Mouse (Mus musculus): ENCODE measurements around the gene Adra1d.

Gene Adra1d

GRCm38 (mm10) chr2:131539780-131540179 lies 22.3 kb downstream of the Adra1d start:
- DNase-seq (ENCODE audit: low spot score), result no peak

GRCm38 (mm10) chr2:131538341-131538740 lies 23.7 kb downstream of the Adra1d start:
- peak; percentile 65 for DNase-seq (ENCODE audit: low spot score)

GRCm38 (mm10) chr2:131535168-131535567 lies 26.9 kb downstream of the Adra1d start:
- no peak for DNase-seq (ENCODE audit: low spot score)

- DNase-seq (ENCODE audit: low spot score), result no peak
Observed at GRCm38 (mm10) chr2:131531271-131531670, 30.8 kb downstream of the Adra1d start.

GRCm38 (mm10) chr2:131530623-131531008 lies 31.5 kb downstream of the Adra1d start:
- DNase-seq (ENCODE audit: low spot score), result peak; percentile 41

- peak; percentile 47 for DNase-seq (ENCODE audit: low spot score)
Observed at GRCm38 (mm10) chr2:131529898-131530622, 32.0 kb downstream of the Adra1d start.

- no peak for DNase-seq (ENCODE audit: low spot score)
Observed at GRCm38 (mm10) chr2:131527061-131527460, 35.0 kb downstream of the Adra1d start.

- no peak for DNase-seq (ENCODE audit: low spot score)
Observed at GRCm38 (mm10) chr2:131520743-131521142, 41.3 kb downstream of the Adra1d start.

- DNase-seq (ENCODE audit: low spot score), result no peak
Observed at GRCm38 (mm10) chr2:131518790-131519189, 43.3 kb downstream of the Adra1d start.

GRCm38 (mm10) chr2:131517550-131517949 lies 44.5 kb downstream of the Adra1d start:
- DNase-seq (ENCODE audit: low spot score), result no peak

GRCm38 (mm10) chr2:131514055-131514621 lies 47.9 kb downstream of the Adra1d start:
- DNase-seq (ENCODE audit: low spot score), result no peak

GRCm38 (mm10) chr2:131513477-131513876 lies 48.6 kb downstream of the Adra1d start:
- DNase-seq (ENCODE audit: low spot score), result no peak

GRCm38 (mm10) chr2:131510531-131510930 lies 51.6 kb downstream of the Adra1d start:
- no peak for DNase-seq (ENCODE audit: low spot score)

- DNase-seq (ENCODE audit: low spot score), result peak; percentile 42
Observed at GRCm38 (mm10) chr2:131509671-131510313, 52.3 kb downstream of the Adra1d start.

GRCm38 (mm10) chr2:131508501-131508900 lies 53.6 kb downstream of the Adra1d start:
- DNase-seq (ENCODE audit: low spot score), result no peak

- no peak for DNase-seq (ENCODE audit: low spot score)
Observed at GRCm38 (mm10) chr2:131506358-131506757, 55.7 kb downstream of the Adra1d start.

- no peak for DNase-seq (ENCODE audit: low spot score)
Observed at GRCm38 (mm10) chr2:131505431-131505830, 56.7 kb downstream of the Adra1d start.

- no peak for DNase-seq (ENCODE audit: low spot score)
Observed at GRCm38 (mm10) chr2:131502561-131502960, 59.5 kb downstream of the Adra1d start.

GRCm38 (mm10) chr2:131501886-131502285 lies 60.2 kb downstream of the Adra1d start:
- DNase-seq (ENCODE audit: low spot score), result no peak

GRCm38 (mm10) chr2:131499290-131499845 lies 62.7 kb downstream of the Adra1d start:
- DNase-seq (ENCODE audit: low spot score), result no peak

- no peak for DNase-seq (ENCODE audit: low spot score)
Observed at GRCm38 (mm10) chr2:131498219-131498618, 63.9 kb downstream of the Adra1d start.

GRCm38 (mm10) chr2:131497224-131497856 lies 64.7 kb downstream of the Adra1d start:
- DNase-seq (ENCODE audit: low spot score), result no peak
